Mouse (Mus musculus): ENCODE measurements around the gene Babam2. TPM values are rescaled to one million over a fixed set of nuclear protein-coding genes. Genes with fewer than 3 reads are reported as not detected.
"Not testable (repeated sequence)": the region's sequence is repeated elsewhere in the genome, so short reads cannot be mapped to it uniquely, and the experiment has no call there.

Gene Babam2
- polyA plus RNA-seq, 1 experiment: 26.3 TPM

DNA sequence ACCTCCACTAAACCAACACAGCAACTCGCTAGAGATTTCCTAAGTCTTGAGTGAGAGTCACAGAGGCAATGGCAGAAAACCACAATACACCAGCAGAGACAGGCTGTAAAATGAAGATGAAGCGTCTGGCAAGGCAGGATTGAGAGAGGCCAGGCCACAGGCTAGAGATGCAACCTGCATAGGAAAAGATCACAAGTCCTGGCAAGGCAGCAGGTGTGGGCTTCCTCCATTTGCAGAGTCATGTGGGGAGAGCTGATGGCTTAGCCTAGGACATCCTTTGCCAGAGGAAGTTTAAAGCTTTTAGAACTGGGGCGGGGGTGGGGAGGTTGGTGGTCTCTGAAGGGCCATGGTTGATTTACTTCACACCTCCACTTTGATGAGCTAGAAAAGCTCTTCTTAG, 264.9 kb downstream of the Babam2 start:
- no peak for DNase-seq (ENCODE audit: low read depth, low spot score)
- 83% methylated on average over 3 of the region's 3 CpGs for WGBS

DNA sequence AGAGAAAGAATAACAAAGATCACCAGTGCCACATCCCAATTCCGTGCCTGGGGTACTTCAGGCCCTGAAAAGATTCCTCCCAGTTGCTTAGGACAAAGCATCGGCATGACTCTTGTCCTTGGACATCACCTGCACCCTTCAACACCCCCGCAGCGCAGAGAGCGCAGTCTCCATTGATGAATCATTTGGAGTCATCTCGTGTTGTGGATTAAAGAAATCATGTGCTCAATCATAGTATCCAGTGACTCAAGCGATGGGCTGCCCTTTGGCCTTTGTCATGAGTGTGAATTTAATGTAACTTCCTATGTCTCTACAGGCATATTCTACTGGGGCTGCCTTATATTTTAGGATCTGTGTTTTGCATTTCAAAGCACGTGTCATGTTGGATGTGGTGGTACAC, 265.9 kb downstream of the Babam2 start:
- DNase-seq (ENCODE audit: low read depth, low spot score): no peak
- 87% methylated on average over 8 of the region's 8 CpGs for WGBS

DNA sequence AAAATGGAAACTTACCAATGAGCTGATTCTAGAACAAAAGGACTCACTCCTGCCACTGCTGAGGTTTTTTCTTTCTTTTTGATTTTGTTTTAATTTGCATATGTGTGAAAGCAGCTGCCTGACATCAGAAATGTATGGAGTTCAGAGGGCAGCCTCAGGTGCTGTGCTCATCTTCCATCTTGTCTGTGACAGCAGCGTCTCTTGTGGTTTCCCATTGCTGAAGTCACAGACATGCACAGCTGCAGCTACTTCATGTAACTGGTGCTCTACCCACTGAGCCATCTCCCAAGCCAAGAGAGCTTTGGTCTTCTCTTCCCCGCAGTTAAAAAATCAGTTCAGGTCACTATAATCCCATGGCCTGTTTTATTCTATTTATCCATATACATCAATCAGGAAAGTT, 266.4 kb downstream of the Babam2 start:
- 95% methylated on average over 2 of the region's 2 CpGs for WGBS
- no peak for DNase-seq (ENCODE audit: low read depth, low spot score)

DNA sequence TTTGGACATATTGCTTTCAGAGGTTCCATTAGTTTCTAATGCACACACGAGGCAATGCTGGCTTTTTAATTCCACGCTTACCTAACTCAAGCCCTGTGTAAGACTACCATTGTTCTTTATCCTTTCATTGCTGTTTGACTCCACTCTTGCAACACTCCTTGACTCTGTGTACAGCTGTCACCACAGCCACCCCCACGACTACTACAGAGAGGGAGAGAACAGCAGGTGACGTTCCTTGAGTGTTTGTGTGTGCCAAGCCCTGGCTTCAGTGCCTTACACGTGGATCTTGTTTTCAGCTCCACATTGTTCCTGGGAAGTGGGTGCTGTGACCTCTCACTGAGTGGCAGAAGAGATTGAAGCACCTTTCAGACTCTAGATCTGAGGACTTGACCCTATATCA, 269.3 kb downstream of the Babam2 start:
- no peak for DNase-seq (ENCODE audit: low read depth, low spot score)
- 32% methylated on average over 5 of the region's 5 CpGs for WGBS

DNA sequence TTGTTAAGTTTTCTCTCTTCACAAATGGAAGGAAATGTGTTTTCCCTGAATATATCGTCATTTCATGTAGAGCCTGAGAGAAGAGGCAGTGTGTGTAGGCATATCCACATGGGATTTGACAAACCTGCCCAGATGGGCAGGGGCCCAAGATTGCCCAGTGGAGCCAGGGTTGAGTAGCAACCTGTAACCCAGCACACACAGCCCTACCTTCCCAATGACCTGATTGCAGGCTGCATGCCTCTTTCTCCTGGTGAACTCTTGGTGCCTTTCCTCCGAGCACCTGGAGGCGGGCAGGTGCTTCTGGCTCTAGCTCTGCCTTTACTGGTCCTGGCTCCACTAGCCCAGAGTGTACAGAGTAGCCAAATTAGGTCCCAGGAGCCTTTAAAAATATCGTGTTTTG, 270.0 kb downstream of the Babam2 start:
- DNase-seq (ENCODE audit: low read depth, low spot score): no peak
- 34% methylated on average over 4 of the region's 4 CpGs for WGBS

DNA sequence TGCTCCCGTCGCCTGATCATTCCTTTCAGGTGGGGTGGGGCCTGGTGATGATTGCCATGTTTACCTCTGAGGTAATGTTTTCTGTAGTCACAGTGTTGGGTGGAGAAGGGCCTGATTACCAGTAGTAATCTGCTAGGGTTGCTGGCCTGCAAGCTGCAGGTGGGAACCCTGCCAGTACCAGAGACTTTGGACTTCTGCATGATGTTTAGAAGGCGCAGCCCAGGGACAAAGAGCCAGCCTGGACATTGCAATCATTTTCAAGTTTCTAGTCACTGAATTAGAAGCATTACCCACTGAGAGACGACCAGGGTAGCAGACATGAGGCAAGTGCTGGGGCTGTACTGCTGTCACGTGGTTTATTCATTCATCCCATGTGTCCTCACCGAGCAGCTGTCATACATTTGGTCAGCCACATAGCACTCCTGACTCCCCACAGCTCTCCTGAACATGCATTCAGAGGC, 270.6 kb downstream of the Babam2 start:
- peak; percentile 92 for DNase-seq (ENCODE audit: low read depth, low spot score)
- 24% methylated on average over 6 of the region's 6 CpGs for WGBS

DNA sequence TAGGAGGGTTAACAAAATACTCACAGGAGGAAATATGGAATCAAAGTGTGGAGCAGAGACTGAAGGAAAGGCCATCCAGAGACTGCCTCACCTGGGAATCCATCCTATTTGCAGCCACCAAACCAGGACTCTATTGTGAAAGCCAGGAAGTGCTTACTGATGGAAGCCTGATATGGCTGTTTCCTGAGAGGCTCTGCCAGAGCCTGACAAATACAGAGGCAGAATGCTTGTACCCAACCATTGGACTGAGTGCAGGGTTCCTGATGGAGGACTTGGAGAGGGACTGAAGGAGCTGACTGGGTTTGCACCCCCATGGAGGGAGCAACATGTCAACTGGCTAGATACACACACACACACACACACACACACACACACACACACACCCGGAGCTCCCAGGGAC, 274.9 kb downstream of the Babam2 start:
- not testable (repeated sequence) for DNase-seq (ENCODE audit: low read depth, low spot score)
- WGBS: 73% methylated on average over 1 of the region's 1 CpGs

DNA sequence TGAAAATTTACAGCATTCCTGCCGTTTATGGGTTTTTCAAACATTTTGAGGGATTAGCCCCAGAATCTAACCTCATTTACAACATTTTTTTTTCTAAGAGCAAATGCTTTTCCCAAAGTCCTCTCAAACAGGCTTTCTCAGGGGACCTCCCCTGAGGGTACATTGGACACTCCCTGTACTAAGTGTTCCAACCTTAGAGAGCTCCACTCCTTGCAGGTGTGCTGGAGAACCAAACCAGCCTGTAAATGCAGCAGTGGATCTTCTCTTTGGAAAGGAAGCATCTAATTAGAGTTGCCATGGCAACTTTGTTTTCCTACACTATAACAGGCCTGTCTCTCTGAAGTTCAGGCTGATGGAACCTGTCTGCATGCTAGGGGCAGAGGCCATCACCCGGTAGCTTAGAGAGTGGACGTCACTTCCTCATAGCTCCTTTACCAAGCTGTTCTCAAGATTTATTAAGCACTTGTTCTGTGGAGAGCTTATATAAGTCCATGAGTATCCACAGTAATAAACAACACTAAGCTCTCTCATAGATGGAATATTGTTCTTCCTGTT, 277.2 kb downstream of the Babam2 start:
- WGBS: 25% methylated on average over 3 of the region's 3 CpGs
- no peak for DNase-seq (ENCODE audit: low read depth, low spot score)

DNA sequence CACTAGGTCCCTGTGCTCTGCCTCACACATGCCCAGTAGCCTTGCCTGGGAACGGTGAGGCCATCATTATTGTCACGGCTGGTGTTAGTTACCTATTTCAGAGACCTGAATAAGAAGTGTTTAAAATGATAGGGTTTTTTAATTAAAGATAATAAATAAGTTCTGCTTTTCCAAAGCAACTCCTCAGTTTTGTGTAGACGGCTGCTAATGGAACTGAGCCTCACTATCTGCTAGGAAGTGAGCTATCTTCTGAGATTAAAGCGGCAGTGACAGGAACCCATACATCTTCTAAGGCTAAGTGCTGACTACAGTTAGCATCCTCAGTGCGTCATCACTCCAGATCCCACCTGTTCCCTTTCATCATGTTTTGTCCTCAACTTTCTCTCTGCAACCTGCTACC, 284.6 kb downstream of the Babam2 start:
- no peak for DNase-seq (ENCODE audit: low read depth, low spot score)
- 98% methylated on average over 5 of the region's 5 CpGs for WGBS

DNA sequence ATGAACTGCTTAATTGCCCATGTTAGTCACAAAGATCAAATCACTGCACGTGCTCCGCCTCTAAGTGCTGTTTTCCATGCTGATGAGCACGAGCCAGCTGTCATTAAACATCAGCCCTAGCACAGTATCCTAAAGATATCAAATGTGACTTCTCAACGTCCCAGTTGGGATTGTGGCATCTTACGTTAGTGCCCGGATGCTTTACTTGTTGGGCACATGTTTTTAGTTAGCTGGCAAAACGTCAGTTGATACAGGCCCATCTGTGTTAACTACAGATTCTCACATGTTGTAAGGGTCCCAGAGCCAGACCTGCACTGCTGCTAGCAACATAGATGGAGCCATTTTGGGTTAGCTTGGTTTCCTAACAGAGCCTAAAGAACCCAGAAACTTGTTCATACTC, 285.7 kb downstream of the Babam2 start:
- 70% methylated on average over 7 of the region's 7 CpGs for WGBS
- no peak for DNase-seq (ENCODE audit: low read depth, low spot score)

DNA sequence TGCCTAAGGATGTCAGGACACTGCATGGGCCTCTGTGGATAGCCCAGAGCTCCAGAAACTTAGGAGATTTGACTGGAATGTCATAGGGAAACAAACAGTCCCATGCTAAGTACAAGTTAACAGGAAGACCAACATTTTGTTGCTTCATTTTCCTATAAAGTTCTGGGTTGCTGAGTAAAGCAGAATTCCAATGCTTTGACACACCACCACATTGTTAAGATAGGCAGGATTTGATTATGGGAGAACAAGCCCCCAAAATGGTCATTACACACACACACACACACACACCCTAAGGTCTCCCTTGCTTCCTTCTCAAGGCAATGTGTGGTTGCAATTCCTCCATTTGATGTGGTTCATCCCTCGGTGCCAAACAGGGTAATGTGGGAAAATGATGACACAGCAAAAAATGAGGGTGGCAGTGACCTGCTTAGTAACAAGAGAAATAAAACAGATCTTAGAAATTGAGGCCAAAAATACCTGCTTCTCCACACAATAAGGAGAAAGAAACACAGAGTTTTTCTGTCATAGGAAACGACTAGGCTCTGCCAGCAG, 286.4 kb downstream of the Babam2 start:
- 22% methylated on average over 2 of the region's 2 CpGs for WGBS

DNA sequence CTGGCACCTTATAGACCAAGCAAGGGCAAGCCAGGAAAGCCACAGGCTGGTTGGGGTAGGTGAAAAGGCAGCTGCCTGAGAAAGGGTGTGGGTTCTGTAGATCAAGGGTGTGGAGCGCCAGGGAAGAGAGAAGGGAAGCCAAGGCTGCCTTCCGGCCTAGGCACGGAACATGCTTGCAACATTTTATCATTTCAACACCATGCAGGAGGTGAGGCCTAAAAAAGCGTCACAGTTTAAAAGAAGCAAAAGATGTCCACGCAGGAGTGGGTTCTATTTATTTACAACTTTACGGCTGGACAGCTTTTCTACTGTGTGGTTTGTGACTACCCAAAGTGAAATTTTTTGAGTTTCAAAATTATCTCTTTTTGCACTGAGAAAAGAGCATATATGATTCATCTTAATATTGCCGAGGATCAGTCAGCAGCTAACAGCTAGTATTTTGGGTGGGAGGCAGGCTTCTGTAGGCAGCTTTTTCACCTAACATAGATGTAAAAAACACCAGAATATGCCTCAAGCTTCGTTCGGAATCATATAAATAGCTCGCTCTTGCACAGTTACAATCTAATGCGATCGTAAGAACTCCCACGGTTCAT, 287.0 kb downstream of the Babam2 start:
- 56% methylated on average over 13 of the region's 13 CpGs for whole genome bisulfite sequencing
- no peak for DNase-seq (ENCODE audit: low read depth, low spot score)

More for the DNA sequence above, 286.4 kb downstream of the Babam2 start:
- no peak for DNase-seq (ENCODE audit: low read depth, low spot score)

DNA sequence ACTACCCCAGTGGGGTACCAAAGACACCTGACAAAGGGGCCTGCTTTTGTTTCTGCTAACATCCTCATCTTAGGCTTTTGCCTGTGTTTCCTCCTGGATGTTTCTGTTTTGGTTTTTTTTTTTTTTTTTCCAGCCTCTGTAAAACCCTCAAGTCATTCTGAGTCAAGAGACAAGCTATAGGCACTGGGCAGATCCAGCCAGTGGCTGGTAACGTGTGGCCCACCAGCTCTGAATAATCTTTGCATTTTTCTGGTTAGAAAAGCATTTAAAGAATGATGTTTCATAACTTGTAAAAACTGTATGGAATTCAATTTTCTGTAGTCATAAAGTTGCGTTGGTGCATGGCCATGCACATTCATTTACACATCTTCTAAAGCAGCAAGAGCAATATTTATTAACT, 287.5 kb downstream of the Babam2 start:
- 98% methylated on average over 2 of the region's 2 CpGs for WGBS
- no peak for DNase-seq (ENCODE audit: low read depth, low spot score)

DNA sequence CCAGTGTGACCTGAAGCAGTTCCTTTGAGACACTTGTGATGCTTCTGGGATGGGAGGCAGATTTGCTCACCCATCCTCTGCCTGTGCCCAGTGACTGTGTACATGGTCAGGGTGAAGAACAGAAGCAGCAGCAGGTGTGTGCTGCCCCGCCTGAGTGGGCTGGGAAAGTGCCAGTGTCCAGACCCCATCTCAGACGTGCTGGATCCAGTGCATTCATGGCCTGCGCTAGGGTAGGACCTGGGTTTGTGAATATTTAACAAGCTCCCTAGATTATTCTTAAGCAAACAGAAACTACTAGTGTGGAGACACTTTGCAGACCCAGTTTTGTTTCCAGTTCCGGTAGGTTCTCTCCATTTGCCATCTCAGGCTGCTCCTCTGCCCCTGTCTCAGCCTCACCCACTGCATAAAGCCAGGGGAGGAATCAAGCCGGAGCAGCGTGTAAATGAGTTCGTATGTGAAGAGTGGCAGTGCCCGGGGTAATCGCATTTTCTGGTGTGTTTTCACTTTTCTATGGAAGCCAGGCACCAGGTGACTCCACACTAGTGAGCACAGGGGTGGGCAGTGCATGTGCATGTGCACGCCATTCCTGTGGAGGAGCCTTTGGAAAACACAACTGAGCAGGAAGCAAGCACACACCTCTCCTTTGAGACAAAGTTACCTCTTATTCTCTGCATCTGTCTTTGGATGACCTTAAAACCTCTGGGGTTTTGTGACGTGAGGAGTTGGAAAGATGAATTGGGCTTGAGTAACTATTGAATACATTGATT, 290.2 kb downstream of the Babam2 start:
- DNase-seq (ENCODE audit: low read depth, low spot score): no peak
- WGBS: 40% methylated on average over 11 of the region's 11 CpGs

DNA sequence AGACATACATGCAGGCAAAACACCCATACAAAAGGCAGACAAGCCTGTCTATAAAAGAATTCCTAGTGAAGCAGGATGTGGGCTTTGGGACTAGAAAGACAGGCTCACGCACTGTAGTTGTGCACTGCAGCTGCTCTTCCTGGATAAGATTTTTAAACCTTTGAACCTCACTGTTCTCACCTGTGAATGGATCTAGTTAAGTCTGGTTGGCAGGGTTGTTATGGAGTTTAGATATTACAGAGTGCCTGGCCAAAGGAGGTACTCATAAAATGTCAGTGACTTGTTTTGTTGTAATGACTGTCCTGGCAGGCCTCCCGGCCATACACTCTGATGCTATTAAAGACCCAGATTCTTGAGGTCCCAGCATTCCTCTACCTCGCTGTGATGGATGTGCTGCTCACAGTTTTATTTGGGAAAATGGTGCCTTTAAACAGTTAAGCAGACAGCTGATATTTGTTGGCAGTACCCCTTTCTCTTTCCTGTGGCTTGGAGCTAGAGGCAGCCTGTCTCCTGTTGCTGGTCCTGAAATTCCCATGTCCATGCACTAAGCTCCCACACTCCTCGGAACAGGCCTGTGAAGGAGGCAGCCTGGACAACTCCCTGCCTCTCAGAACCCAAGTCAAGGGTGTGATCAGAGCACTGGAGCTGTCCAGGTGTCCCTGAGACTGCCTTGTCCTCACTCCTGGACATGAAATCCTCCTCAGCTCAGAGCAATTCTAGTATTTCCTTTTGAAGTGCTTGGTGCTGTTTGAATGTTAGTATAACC, 299.9 kb downstream of the Babam2 start:
- WGBS: 27% methylated on average over 4 of the region's 4 CpGs
- DNase-seq (ENCODE audit: low read depth, low spot score): peak; percentile 81

DNA sequence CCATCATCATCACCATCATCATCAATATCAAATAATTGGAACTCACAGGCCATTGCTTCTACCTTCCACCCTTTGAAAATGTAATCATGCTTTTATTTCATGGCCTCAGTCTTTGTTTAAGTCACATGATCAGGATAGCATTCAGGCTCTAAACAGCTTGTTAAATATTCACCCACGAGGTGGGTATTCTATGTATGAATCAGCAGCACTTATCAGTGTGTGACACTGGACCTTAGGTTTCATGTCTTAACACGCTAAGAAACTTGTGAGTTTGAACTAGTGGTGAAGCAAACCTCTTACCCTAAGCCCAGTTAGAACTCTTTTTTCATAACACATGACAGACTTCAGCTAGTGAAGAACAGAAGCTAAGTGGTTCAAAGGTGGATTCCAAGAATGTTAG, 301.3 kb downstream of the Babam2 start:
- DNase-seq (ENCODE audit: low read depth, low spot score): no peak
- 39% methylated on average over 2 of the region's 2 CpGs for WGBS

DNA sequence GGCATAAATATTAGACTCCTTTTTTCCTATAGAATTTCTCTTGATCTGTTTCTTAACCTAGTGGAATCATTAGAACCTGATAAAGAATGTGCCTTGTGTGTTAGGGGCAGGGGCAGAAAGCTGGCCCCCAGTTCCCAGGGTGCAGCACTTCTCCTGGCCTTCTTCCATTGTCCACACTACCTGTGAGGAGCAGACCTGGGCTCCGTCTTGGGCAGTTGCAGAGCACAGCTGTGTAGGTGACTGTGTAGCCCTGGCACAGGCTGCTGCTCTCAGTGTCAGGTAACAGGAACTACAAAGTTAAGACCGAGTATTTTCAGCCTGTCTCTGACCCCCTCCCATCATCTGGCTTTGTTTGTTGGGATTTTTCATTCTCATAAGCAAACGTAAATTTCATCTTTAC, 302.6 kb downstream of the Babam2 start:
- DNase-seq (ENCODE audit: low read depth, low spot score): no peak
- WGBS: 40% methylated on average over 3 of the region's 3 CpGs

DNA sequence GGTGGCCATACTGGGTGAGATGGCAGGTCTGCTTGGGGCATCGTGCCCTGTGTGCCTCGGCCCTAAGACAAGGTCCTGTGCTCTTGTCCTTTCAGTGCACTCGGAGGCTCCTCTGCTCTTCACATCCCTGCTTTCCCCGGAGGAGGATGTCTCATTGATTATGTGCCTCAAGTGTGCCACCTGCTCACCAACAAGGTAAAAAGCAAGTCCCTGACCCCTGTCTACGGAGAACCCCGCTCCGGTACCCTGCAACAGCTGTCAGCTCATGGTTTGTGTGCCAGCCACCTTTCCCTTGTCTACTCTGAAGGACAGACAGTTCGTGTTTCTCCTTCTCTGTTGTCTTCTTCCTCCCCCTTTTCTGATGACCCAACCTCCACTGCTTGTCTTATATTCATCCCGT, 303.8 kb downstream of the Babam2 start:
- WGBS: 76% methylated on average over 9 of the region's 9 CpGs
- DNase-seq (ENCODE audit: low read depth, low spot score): no peak

DNA sequence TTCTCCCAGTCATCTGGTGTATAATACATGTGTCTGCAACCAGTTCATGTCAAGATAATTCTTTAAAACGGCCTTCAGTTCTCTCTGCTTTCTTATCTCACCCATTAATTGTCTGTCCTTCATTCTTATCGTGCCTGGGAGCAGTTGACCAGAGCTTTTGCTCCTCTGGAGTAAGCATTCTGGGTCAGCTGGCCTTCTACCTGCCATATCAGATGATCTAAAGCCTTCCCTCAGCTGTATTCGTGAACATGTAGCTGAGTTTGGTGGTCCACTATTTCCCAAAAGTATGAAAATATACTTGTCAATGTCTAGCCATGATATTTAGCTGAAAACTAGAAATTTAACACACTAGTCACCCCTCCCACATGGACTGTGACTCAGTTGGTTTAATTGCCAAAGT, 304.3 kb downstream of the Babam2 start:
- no peak for DNase-seq (ENCODE audit: low read depth, low spot score)
- 65% methylated on average over 3 of the region's 3 CpGs for WGBS

DNA sequence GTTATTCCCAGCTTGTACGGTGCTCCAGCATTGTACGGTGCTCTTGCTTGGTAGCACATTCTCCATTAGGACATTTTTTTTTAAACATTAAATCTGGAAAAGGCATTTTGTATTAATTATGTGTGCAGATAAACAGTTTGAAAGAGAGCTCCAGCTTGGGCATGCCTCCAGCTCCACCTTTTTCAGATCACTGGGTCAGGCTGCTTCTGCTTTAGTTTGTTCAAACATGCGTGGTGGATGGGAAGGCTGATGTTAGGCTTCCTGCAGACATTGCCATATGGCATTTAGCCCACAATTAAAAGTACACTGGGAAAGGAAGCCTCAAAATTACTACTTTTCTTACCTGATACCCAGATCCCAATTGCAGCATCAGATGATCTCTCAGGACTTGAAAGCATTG, 310.9 kb downstream of the Babam2 start:
- 73% methylated on average over 3 of the region's 3 CpGs for WGBS
- no peak for DNase-seq (ENCODE audit: low read depth, low spot score)
